Mouse (Mus musculus) intestine, embryonic 15.5 days (tissue): Measurements from ENCODE around the gene Chchd5. TPM values are rescaled to one million over a fixed set of nuclear protein-coding genes. Genes with fewer than 3 reads are reported as not detected.

ENCODE experiments used
- ATAC-seq: fragments of 200-750 bp; cut with Nextera tagmentation; 2 replicates; pipeline ENCODE4 v1.8.0; 2017; ENCODE audit warnings: moderate TSS enrichment, moderate library complexity
- H3K27ac ChIP-seq: fragments of 300-500 bp; sonication (generic); 2 replicates; pipeline ENCODE4 v1.5.1; 2015; ENCODE audit warnings: mild to moderate bottlenecking, inconsistent platforms
- H3K27me3 ChIP-seq: fragments of 300-500 bp; sonication (generic); replicated peaks from 2 replicates; pipeline ENCODE4 v1.6.1; 2015; ENCODE audit warnings: inconsistent platforms
- H3K36me3 ChIP-seq: fragments of 300-500 bp; sonication (generic); 2 replicates; pipeline ENCODE4 v1.6.1; 2015; ENCODE audit warnings: inconsistent platforms
- H3K4me1 ChIP-seq: fragments of 300-500 bp; sonication (generic); replicated peaks from 2 replicates; pipeline ENCODE4 v1.6.1; 2015; ENCODE audit warnings: inconsistent platforms
- H3K4me2 ChIP-seq: fragments of 300-500 bp; sonication (generic); replicated peaks from 2 replicates; pipeline ENCODE4 v1.6.1; 2015; ENCODE audit warnings: mild to moderate bottlenecking, inconsistent platforms
- H3K4me3 ChIP-seq: fragments of 300-500 bp; sonication (generic); replicated peaks from 2 replicates; pipeline ENCODE4 v1.5.1; 2015; ENCODE audit warnings: inconsistent platforms
- H3K9ac ChIP-seq: fragments of 300-500 bp; sonication (generic); 2 replicates; pipeline ENCODE4 v1.6.1; 2015; ENCODE audit warnings: inconsistent platforms
- H3K9me3 ChIP-seq: fragments of 300-500 bp; sonication (generic); 2 replicates; pipeline ENCODE4 v1.6.1; 2016; ENCODE audit warnings: inconsistent platforms
- WGBS: fragments of 180-500 bp; shearing (Covaris S2); methylation state at CpG from one replicate; pipeline ENCODE4 v1.1.7; 2015; 5-methylcytosine and 5-hydroxymethylcytosine counted together
- polyA plus RNA-seq: library from polyadenylated mRNA; unstranded; fragments of >200 nt; fragmentation: Nextera tagmentation; extraction: Ambion mirVana; gene quantifications from 2 replicates; pipeline ENCODE4 v1.2.1, GENCODE M21; 2015

Chchd5 gene
- polyA plus RNA-seq, 1 experiment from 2014 or later, result 24.5 TPM

- Histone ChIP-seq H3K27ac (no peak overlapping the region), H3K4me2 (no peak overlapping the region), H3K9me3 (no peaks in the 10 kb centered on the region), H3K27me3 (no peaks in the 10 kb centered on the region), H3K36me3 (no peaks in the 10 kb centered on the region), H3K4me1 (no peaks in the 10 kb centered on the region), H3K9ac (no peak overlapping the region), H3K4me3 (no peak overlapping the region)
- 62% methylated on average over 10 of the region's 10 CpGs for WGBS
- ATAC-seq, result no peak
Observed at GRCm38 (mm10) chr2:129166466-129167463, 37.3 kb downstream of the Chchd5 start.

- ATAC-seq, result no peak
Observed at GRCm38 (mm10) chr2:129173386-129173785, 43.9 kb downstream of the Chchd5 start.

GRCm38 (mm10) chr2:129174474-129174873, 45.0 kb downstream of the Chchd5 start:
- Histone ChIP-seq H3K27ac (no peak overlapping the region), H3K4me2 (no peak overlapping the region), H3K27me3 (no peaks in the 10 kb centered on the region), H3K9me3 (no peaks in the 10 kb centered on the region), H3K36me3 (no peaks in the 10 kb centered on the region), H3K9ac (no peak overlapping the region), H3K4me3 (no peak overlapping the region), H3K4me1 (no peaks in the 10 kb centered on the region)
- ATAC-seq, result peak; percentile 66; the same call in 1 of the 2 replicates
- WGBS, result 38% methylated on average over 7 of the region's 7 CpGs

More at GRCm38 (mm10) chr2:129173386-129173785, 43.9 kb downstream of the Chchd5 start:
- Histone ChIP-seq H3K36me3 (no peaks in the 10 kb centered on the region), H3K27me3 (no peaks in the 10 kb centered on the region), H3K9ac (no peak overlapping the region), H3K9me3 (no peaks in the 10 kb centered on the region), H3K27ac (no peak overlapping the region), H3K4me2 (no peak overlapping the region), H3K4me3 (no peak overlapping the region), H3K4me1 (no peaks in the 10 kb centered on the region)
- 58% methylated on average over 10 of the region's 10 CpGs for WGBS

GRCm38 (mm10) chr2:129175636-129176035, 46.1 kb downstream of the Chchd5 start:
- Histone ChIP-seq H3K4me1 (no peaks in the 10 kb centered on the region), H3K27me3 (no peaks in the 10 kb centered on the region), H3K36me3 (no peaks in the 10 kb centered on the region), H3K27ac (no peak overlapping the region), H3K9ac (no peak overlapping the region), H3K9me3 (no peaks in the 10 kb centered on the region), H3K4me3 (no peak overlapping the region), H3K4me2 (no peak overlapping the region)
- ATAC-seq, result no peak
- 53% methylated on average over 2 of the region's 2 CpGs for WGBS

GRCm38 (mm10) chr2:129176676-129177420, 47.3 kb downstream of the Chchd5 start:
- no peaks in the 10 kb centered on the region for H3K9me3 ChIP-seq
- no peak overlapping the region for H3K4me3 ChIP-seq
- 72% methylated on average over 12 of the region's 12 CpGs for WGBS
- H3K27me3 ChIP-seq, result no peaks in the 10 kb centered on the region
- no peak overlapping the region for H3K9ac ChIP-seq
- no peak overlapping the region for H3K27ac ChIP-seq
- H3K36me3 ChIP-seq, result no peaks in the 10 kb centered on the region
- no peak for ATAC-seq
- H3K4me1 ChIP-seq, result no peaks in the 10 kb centered on the region
- no peak overlapping the region for H3K4me2 ChIP-seq

- H3K9me3 ChIP-seq, result no peaks in the 10 kb centered on the region
- no peaks in the 10 kb centered on the region for H3K27me3 ChIP-seq
- no peak overlapping the region for H3K4me3 ChIP-seq
- no peak overlapping the region for H3K4me2 ChIP-seq
- H3K4me1 ChIP-seq, result no peaks in the 10 kb centered on the region
- no peak for ATAC-seq
- 60% methylated on average over 3 of the region's 3 CpGs for WGBS
- no peak overlapping the region for H3K9ac ChIP-seq
- H3K27ac ChIP-seq, result no peak overlapping the region
- H3K36me3 ChIP-seq, result no peaks in the 10 kb centered on the region
Observed at GRCm38 (mm10) chr2:129177661-129178060, 48.2 kb downstream of the Chchd5 start.

- peak; percentile 72 for ATAC-seq
- H3K9ac ChIP-seq, result no peak overlapping the region
- no peaks in the 10 kb centered on the region for H3K36me3 ChIP-seq
- peak overlapping the region; percentile 46 for H3K4me2 ChIP-seq
- H3K9me3 ChIP-seq, result no peaks in the 10 kb centered on the region
- H3K4me3 ChIP-seq, result 0 out of 2 replicates have a peak overlapping the region, but pooled peaks have one; percentile 0
- no peaks in the 10 kb centered on the region for H3K27me3 ChIP-seq
- 27% methylated on average over 10 of the region's 10 CpGs for WGBS
- peak overlapping the region; percentile 2; the same call in 1 of the 2 replicates for H3K27ac ChIP-seq
- no peaks in the 10 kb centered on the region for H3K4me1 ChIP-seq
Observed at GRCm38 (mm10) chr2:129178182-129178908, 48.8 kb downstream of the Chchd5 start.

- H3K9ac ChIP-seq, result no peak overlapping the region
- no peak overlapping the region for H3K4me2 ChIP-seq
- no peak for ATAC-seq
- 71% methylated on average over 8 of the region's 8 CpGs for WGBS
- no peaks in the 10 kb centered on the region for H3K27me3 ChIP-seq
- H3K4me1 ChIP-seq, result 0 out of 2 replicates have a peak, but pooled peaks cover 2% of the 10 kb centered on the region
- no peak overlapping the region for H3K27ac ChIP-seq
- H3K36me3 ChIP-seq, result no peaks in the 10 kb centered on the region
- H3K9me3 ChIP-seq, result no peaks in the 10 kb centered on the region
- H3K4me3 ChIP-seq, result no peak overlapping the region
Observed at GRCm38 (mm10) chr2:129179946-129180853, 50.7 kb downstream of the Chchd5 start.

- H3K4me1 ChIP-seq, result 0 out of 2 replicates have a peak, but pooled peaks cover 2% of the 10 kb centered on the region
- 86% methylated on average over 5 of the region's 5 CpGs for WGBS
- no peak for ATAC-seq
- H3K9me3 ChIP-seq, result no peaks in the 10 kb centered on the region
- H3K27me3 ChIP-seq, result no peaks in the 10 kb centered on the region
- H3K36me3 ChIP-seq, result no peaks in the 10 kb centered on the region
- H3K4me3 ChIP-seq, result no peak overlapping the region
- no peak overlapping the region for H3K4me2 ChIP-seq
- no peak overlapping the region for H3K9ac ChIP-seq
- H3K27ac ChIP-seq, result no peak overlapping the region
Observed at GRCm38 (mm10) chr2:129181509-129181908, 52.0 kb downstream of the Chchd5 start.

- Histone ChIP-seq H3K4me1 (0 out of 2 replicates have a peak, but pooled peaks cover 2% of the 10 kb centered on the region), H3K27me3 (no peaks in the 10 kb centered on the region), H3K36me3 (no peaks in the 10 kb centered on the region), H3K27ac (no peak overlapping the region), H3K4me3 (no peak overlapping the region), H3K4me2 (no peak overlapping the region), H3K9ac (no peak overlapping the region), H3K9me3 (no peaks in the 10 kb centered on the region)
- WGBS, result 91% methylated on average over 1 of the region's 1 CpGs
- no peak for ATAC-seq
Observed at GRCm38 (mm10) chr2:129182412-129182811, 52.9 kb downstream of the Chchd5 start.

GRCm38 (mm10) chr2:129183561-129184031, 54.1 kb downstream of the Chchd5 start:
- H3K9me3 ChIP-seq, result no peaks in the 10 kb centered on the region
- H3K4me1 ChIP-seq, result 0 out of 2 replicates have a peak, but pooled peaks cover 2% of the 10 kb centered on the region
- H3K9ac ChIP-seq, result no peak overlapping the region
- no peaks in the 10 kb centered on the region for H3K36me3 ChIP-seq
- no peak for ATAC-seq
- H3K27ac ChIP-seq, result no peak overlapping the region
- H3K27me3 ChIP-seq, result no peaks in the 10 kb centered on the region
- H3K4me2 ChIP-seq, result no peak overlapping the region
- H3K4me3 ChIP-seq, result no peak overlapping the region
- WGBS, result 64% methylated on average over 14 of the region's 14 CpGs
